Mouse (Mus musculus): ENCODE results near the gene Olfr628. TPM values are rescaled to one million over a fixed set of nuclear protein-coding genes. Genes with fewer than 3 reads are reported as not detected.
"Not testable (repeated sequence)": the region's sequence is repeated elsewhere in the genome, so short reads cannot be mapped to it uniquely, and the experiment has no call there.

Gene Olfr628
- not detected for total RNA-seq (2021)
- long read RNA-seq, experiment 1 = 0 reads
- long read RNA-seq, experiment 2 = 0 reads

- no peak for DNase-seq (ENCODE audit: low spot score in 2 of 2)
Measured at GRCm38 (mm10) chr7:103730074-103730473, at the start of gene Olfr628. TSS of gene Olfr628 (plus strand) at chr7:103730374.

DNA sequence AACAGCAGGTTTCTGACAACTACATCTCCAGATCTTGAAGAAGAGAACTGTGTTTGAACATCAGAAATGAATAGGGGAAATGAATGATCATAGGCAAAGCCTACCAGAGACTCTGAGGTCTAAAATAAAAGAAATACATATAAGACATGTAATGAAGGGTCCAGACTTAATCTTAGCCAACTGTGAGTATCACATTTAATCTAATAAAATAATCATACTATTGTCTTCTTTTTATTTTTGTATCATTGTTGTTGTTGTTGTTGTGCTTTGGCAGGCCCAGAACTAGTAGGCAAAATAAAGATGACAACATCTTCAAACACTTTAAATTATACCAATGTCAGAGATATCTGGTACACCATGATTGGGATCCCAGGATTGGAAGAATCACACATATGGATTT lies 47.8 kb upstream of the Olfr628 start, which contains the start of gene Olfr625-ps1:
Olfr625-ps1 (plus strand) TSS at position 301 of the 400 bp plus-strand sequence.
- no peak for DNase-seq (ENCODE audit: low spot score in 2 of 2)

DNA sequence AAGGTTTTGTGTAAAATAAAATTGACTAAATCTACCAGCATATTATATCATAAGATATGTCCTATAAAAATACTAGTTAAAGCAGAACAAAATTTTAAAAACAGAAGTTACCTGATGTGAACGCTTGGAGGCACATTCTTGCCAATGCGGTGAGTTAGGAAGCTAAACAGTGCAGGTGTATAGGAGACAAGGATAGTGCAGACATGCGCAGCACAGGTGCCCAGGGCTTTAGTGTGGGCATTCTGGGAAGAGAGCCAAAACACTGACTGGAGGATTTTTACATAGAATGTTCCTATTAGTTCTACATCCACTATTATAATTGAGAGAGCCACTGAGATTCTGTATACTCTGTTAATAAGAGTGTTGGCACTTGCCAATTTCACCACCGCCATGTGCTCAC lies 30.7 kb upstream of the Olfr628 start:
- no peak for DNase-seq (ENCODE audit: low spot score in 2 of 2)

DNA sequence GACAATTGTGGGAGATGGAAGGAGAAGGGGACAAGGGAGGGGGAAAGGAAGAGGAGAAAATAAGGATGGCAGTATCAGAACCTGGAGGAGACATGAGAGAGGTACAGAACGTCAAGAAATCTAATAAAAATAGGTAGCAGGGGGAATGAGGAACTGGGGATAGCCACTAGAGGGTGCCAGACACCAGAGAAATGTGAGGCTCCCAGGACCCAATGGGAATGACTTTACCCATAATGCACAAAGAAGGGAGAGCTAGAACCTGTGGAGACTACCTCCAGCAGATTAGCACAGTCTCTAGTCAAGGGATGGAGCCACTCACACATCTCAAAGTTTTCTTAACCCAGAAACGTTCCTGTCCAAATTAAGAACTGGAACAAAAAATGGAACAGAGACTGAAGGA lies 18.1 kb upstream of the Olfr628 start:
- DNase-seq (ENCODE audit: low spot score in 2 of 2) = no peak

GRCm38 (mm10) chr7:103714371-103714770 lies 15.8 kb upstream of the Olfr628 start, which contains the start of gene Olfr243:
TSS of gene Olfr243 (plus strand) at chr7:103714671.
- no peak for DNase-seq (ENCODE audit: low spot score in 2 of 2)

DNA sequence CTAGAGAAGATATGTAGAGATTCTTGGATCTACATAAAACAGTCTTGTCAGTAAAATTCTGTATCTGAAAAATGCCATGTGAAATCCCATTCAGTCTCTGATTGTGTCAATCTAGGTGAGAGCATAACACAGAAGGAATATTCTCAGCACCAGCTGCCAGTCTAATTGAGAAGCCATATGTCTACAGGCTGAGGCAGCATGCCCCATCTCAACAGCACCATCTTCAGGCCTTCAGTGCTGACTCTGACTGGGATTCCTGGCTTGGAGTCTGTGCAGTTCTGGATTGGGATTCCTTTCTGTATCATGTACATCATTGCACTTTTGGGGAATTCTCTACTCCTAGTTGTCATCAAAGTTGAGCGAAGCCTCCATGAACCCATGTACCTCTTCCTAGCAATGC lies 13.8 kb upstream of the Olfr628 start:
- not testable (repeated sequence) for DNase-seq (ENCODE audit: low spot score in 2 of 2)

DNA sequence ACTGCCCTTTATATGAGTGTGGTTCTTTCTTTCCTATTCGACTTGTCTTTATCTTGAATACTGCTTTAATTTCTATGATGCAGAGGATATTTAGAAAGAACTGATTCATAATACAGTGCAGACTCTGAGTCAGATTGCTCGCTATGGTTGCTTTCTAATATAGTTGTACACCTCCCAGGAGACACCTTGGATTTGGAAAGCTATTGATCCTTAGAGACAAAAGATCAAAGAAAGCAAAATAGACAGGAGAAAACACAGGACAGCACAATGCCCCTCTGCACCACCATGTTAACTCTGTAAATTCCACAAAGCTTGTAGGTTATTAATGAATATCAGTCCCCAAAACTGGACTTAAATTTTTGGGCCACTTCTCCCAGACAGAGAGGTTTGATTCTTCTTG lies 14.7 kb downstream of the Olfr628 start, which contains the start of gene Olfr629:
Olfr629 (minus strand) TSS at position 101 of the 400 bp plus-strand sequence.
- no peak for DNase-seq (ENCODE audit: low spot score in 2 of 2)

GRCm38 (mm10) chr7:103757233-103757632 lies 27.1 kb downstream of the Olfr628 start, which contains the start of gene Olfr630:
TSS of gene Olfr630 (minus strand) at chr7:103757333.
- DNase-seq (ENCODE audit: low spot score in 2 of 2) = no peak

DNA sequence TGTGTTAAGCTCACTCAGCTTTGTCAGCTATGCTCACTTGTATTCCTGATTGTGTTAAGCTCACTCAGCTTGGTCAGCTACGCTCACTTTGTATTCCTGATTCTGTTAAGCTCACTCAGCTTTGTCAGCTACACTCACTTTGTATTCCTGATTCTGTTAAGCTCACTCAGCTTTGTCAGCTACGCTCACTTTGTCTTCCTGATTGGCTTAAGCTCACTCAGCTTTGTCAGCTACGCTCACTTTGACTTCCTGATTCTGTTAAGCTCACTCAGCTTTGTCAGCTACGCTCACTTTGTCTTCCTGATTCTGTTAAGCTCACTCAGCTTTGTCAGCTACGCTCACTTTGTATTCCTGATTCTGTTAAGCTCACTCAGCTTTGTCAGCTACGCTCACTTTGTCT lies 32.0 kb downstream of the Olfr628 start:
- DNase-seq (ENCODE audit: low spot score in 2 of 2) = not testable (repeated sequence)

- DNase-seq (ENCODE audit: low spot score in 2 of 2) = not testable (repeated sequence)
Measured at GRCm38 (mm10) chr7:103767687-103768086, 37.5 kb downstream of the Olfr628 start.

- no peak for DNase-seq (ENCODE audit: low spot score in 2 of 2)
Measured at GRCm38 (mm10) chr7:103771494-103771893, 41.3 kb downstream of the Olfr628 start, which contains the start of gene Olfr69. TSS of gene Olfr69 (minus strand) at chr7:103771594.

DNA sequence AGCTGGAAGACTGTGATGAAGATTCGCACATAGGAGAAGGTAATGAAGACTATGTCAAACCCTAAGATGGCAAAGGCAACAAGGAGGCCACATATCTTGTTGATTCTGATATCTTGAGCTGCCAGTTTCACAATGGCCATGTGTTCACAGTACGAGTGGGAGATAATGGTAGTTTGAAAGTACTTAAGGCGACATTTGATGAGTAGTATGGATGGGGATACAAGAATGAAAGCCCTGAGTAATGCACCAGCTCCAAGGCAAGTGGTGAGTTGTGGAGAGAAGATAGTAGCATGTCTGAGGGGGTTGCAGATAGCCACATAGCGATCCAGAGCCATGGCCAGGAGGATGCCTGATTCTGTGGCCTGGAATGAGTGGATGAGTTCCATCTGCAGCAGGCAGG lies 47.5 kb downstream of the Olfr628 start:
- not testable (repeated sequence) for DNase-seq (ENCODE audit: low spot score in 2 of 2)

DNA sequence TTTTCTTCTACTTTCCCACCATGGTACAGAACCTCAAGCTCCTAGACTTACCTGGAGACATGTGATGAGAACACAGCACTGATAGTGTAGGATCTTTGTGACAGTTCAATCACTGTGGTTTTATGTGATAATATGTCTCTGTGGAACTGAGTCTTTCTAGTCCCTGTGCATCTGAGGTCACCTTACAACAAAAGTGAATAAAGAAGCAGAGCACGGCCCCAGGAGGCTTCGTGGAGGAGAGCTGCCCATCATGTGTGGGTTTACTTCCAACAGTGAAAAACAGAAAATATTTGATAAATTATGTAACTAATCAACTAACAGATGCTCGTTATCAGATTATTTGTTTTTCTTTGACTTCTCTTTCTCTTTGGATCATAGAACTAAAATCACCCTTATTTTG lies 49.4 kb downstream of the Olfr628 start, which contains the start of gene Olfr68:
Olfr68 (minus strand) TSS at position 101 of the 400 bp plus-strand sequence.
- DNase-seq (ENCODE audit: low spot score in 2 of 2) = no peak

Other genes with a start within 250 kb of the Olfr628 start
- gene Olfr609, start 232.3 kb upstream of the Olfr628 start, total RNA-seq (2021) = not detected
- gene Olfr610, start 218.3 kb upstream of the Olfr628 start, total RNA-seq (2021) = not detected
- gene Olfr611, start 209.5 kb upstream of the Olfr628 start, total RNA-seq (2021) = not detected
- gene Olfr612, start 187.7 kb upstream of the Olfr628 start, total RNA-seq (2021) = not detected
- gene Olfr613, start 182.3 kb upstream of the Olfr628 start, total RNA-seq (2021) = not detected
- gene Olfr615, start 174.3 kb upstream of the Olfr628 start, total RNA-seq (2021) = not detected
- gene Olfr616, start 161.2 kb upstream of the Olfr628 start, total RNA-seq (2021) = not detected
- gene Olfr617, start 157.3 kb upstream of the Olfr628 start, total RNA-seq (2021) = not detected
- gene Olfr618, start 140.3 kb upstream of the Olfr628 start, total RNA-seq (2021) = not detected
- gene Olfr619, start 129.8 kb upstream of the Olfr628 start, total RNA-seq (2021) = not detected
- not detected for gene Olfr620, start 117.8 kb upstream of the Olfr628 start, total RNA-seq (2021)
- not detected for gene Olfr622, start 87.7 kb upstream of the Olfr628 start, total RNA-seq (2021)
- not detected for gene Olfr623, start 66.7 kb upstream of the Olfr628 start, total RNA-seq (2021)
- gene Olfr624, start 59.2 kb upstream of the Olfr628 start, total RNA-seq (2021) = not detected
- not detected for gene Olfr625-ps1, start 47.7 kb upstream of the Olfr628 start, total RNA-seq (2021)
- gene Olfr243, start 15.7 kb upstream of the Olfr628 start, total RNA-seq (2021) = not detected
- not detected for gene Olfr629, start 14.6 kb downstream of the Olfr628 start, total RNA-seq (2021)
- not detected for gene Olfr630, start 27.0 kb downstream of the Olfr628 start, total RNA-seq (2021)
- not detected for gene Olfr69, start 41.2 kb downstream of the Olfr628 start, total RNA-seq (2021)
- not detected for gene Olfr68, start 49.3 kb downstream of the Olfr628 start, total RNA-seq (2021)
- not detected for gene Olfr67, start 61.4 kb downstream of the Olfr628 start, total RNA-seq (2021)
- 100 to 1,000 TPM; 185 to 588 TPM for gene Hbb-bt, start 83.6 kb downstream of the Olfr628 start, total RNA-seq (2021)
- gene Hbb-bs, start 97.7 kb downstream of the Olfr628 start, total RNA-seq (2021) = 1,000 to 10,000 TPM; 1,754 to 4,577 TPM
- not detected for gene Hbb-bh2, start 110.1 kb downstream of the Olfr628 start, total RNA-seq (2021)
- gene Hbb-bh1, start 112.8 kb downstream of the Olfr628 start, total RNA-seq (2021) = not detected
- not detected for gene Hbb-y, start 122.8 kb downstream of the Olfr628 start, total RNA-seq (2021)
- gene Olfr66, start 155.9 kb downstream of the Olfr628 start, total RNA-seq (2021) = not detected
- not detected for gene Olfr64, start 164.1 kb downstream of the Olfr628 start, total RNA-seq (2021)
- not detected for gene Olfr65, start 173.1 kb downstream of the Olfr628 start, total RNA-seq (2021)
- gene Olfr631, start 198.5 kb downstream of the Olfr628 start, total RNA-seq (2021) = not detected
- not detected for gene Olfr632, start 204.0 kb downstream of the Olfr628 start, total RNA-seq (2021)
- gene Olfr633, start 214.1 kb downstream of the Olfr628 start, total RNA-seq (2021) = not detected
- under 1 TPM in 1 of 2 experiments, not detected in 1; 0.03 TPM for gene Olfr635, start 240.8 kb downstream of the Olfr628 start, total RNA-seq (2021)